Mouse (Mus musculus): Measurements from ENCODE around the gene E2f4. TPM values are rescaled to one million over a fixed set of nuclear protein-coding genes. Genes with fewer than 3 reads are reported as not detected.

Gene E2f4
- total and polyA plus RNA-seq, 3 experiments: 97.9 to 313 (median 98.5) TPM

DNA sequence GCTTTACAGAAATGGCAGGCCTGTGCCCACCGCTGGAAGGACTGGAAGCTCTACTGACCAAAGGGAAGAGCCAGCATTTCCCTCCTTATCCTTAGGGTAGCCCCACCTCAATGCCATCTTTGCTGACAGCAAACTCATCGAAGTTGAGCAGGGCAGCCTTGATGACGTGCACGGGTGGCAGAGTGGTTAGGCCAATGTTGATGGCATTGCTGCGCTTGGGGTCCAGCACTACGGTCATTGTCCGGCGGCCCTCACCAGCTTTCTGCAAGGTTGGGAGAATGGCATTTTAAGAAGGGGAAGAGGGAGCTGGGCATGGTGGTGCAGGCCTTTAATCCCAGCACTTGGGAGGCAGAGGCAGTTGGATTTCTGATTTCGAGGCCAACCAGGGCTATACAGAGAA is 34.5 kb downstream of the E2f4 start:
- no peak for DNase-seq (ENCODE audit: low read depth, low spot score)
- peaks cover 7 to 10% of the 10 kb centered on the region in 2 experiments for H3K36me3 ChIP-seq (ENCODE audit: control insufficient read depth in 1 of 2, insufficient read depth in 2 of 2, low read length in 2 of 2)
- peaks cover 3% of the 10 kb centered on the region in 2 experiments; a peak in 3 of 4 replicates for H3K4me1 ChIP-seq (ENCODE audit: control insufficient read depth in 1 of 2, insufficient read depth in 2 of 2, low read length in 2 of 2)
- H3K9ac ChIP-seq (ENCODE audit: control insufficient read depth, low read depth, low read length, poor library complexity, severe bottlenecking): no peak overlapping the region
- no peaks in the 10 kb centered on the region for H3K9me3 ChIP-seq (replicated peaks; ENCODE audit: insufficient read depth, low read length)
- no peak overlapping the region for H3K27ac ChIP-seq (ENCODE audit: control insufficient read depth, low read depth, low read length)
- H3K4me3 ChIP-seq (ENCODE audit: control insufficient read depth in 1 of 2, insufficient read depth in 1 of 2, low read depth in 2 of 2, low read length in 2 of 2): no peak overlapping the region
- H3K27me3 ChIP-seq (ENCODE audit: control insufficient read depth in 1 of 2, insufficient read depth in 2 of 2, low read length in 2 of 2): no peaks in the 10 kb centered on the region
- H3K79me2 ChIP-seq (ENCODE audit: control insufficient read depth, insufficient read depth, low read length, poor library complexity): peaks cover 6% of the 10 kb centered on the region
- TF ChIP-seq KAT2A (conservative IDR thresholded peaks at IDR 0.05; ENCODE audit: low read depth, low read length): no peak
- TF ChIP-seq UBTF (IDR thresholded peaks at IDR 0.05; ENCODE audit: borderline replicate concordance, insufficient read depth, low read depth, low read length): no peak
- no peak for TF ChIP-seq RAD21 (IDR thresholded peaks at IDR 0.05; ENCODE audit: low read depth, low read length)
- no peak for TF ChIP-seq GABPA (IDR thresholded peaks at IDR 0.05; ENCODE audit: low read depth, low read length)

DNA sequence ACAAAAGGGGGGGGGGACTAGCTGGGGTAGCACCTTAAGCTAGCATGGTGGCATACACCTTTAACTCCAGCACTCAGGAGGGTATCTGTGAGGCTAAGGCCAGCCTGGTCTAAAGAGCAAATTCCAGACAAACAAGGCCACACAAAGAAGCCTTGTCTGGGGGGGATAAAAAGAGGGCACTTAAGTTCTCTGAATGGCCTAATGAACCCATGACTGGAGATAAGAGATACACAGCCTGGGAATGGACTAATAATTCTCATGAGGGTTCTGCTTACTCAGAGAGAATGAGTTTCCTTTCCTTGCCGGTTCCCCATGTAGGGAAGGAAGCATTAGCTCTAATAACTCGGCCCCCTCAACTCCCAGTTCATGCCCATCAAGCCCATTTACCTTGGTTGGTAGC is 35.1 kb downstream of the E2f4 start:
- no peak overlapping the region for H3K27ac ChIP-seq (ENCODE audit: control insufficient read depth, low read depth, low read length)
- no peaks in the 10 kb centered on the region for H3K9me3 ChIP-seq (replicated peaks; ENCODE audit: insufficient read depth, low read length)
- H3K36me3 ChIP-seq (ENCODE audit: control insufficient read depth in 1 of 2, insufficient read depth in 2 of 2, low read length in 2 of 2): peaks cover 1 to 9% of the 10 kb centered on the region in 2 experiments
- DNase-seq (ENCODE audit: low read depth, low spot score): no peak
- H3K9ac ChIP-seq (ENCODE audit: control insufficient read depth, low read depth, low read length, poor library complexity, severe bottlenecking): no peak overlapping the region
- no peaks in the 10 kb centered on the region for H3K27me3 ChIP-seq (ENCODE audit: control insufficient read depth in 1 of 2, insufficient read depth in 2 of 2, low read length in 2 of 2)
- peaks cover under 1% of the 10 kb centered on the region for H3K79me2 ChIP-seq (ENCODE audit: control insufficient read depth, insufficient read depth, low read length, poor library complexity)
- H3K4me3 ChIP-seq (ENCODE audit: control insufficient read depth in 1 of 2, insufficient read depth in 1 of 2, low read depth in 2 of 2, low read length in 2 of 2): no peak overlapping the region
- TF ChIP-seq POLR2A (IDR thresholded peaks at IDR 0.05; ENCODE audit: control insufficient read depth in 1 of 2, insufficient read depth in 1 of 2, low read depth in 1 of 2, low read length in 2 of 2, poor library complexity in 1 of 2): no peak
- no peak for TF ChIP-seq USF1 (IDR thresholded peaks at IDR 0.05; ENCODE audit: low read depth, low read length)
- no peak for TF ChIP-seq ELF1 (IDR thresholded peaks at IDR 0.05; ENCODE audit: low read depth, low read length)
- TF ChIP-seq CTCF (IDR thresholded peaks at IDR 0.05 in 2 of 3, conservative IDR thresholded peaks at IDR 0.05 in 1 of 3; ENCODE audit: control insufficient read depth in 1 of 3, insufficient read depth in 1 of 3, low read depth in 2 of 3, low read length in 3 of 3, poor library complexity in 1 of 3, severe bottlenecking in 1 of 3): no peak
- TF ChIP-seq MYC (IDR thresholded peaks at IDR 0.05; ENCODE audit: low read depth, low read length): no peak
- TF ChIP-seq JUND (IDR thresholded peaks at IDR 0.05; ENCODE audit: low read depth, low read length): no peak
- TF ChIP-seq ZKSCAN1 (IDR thresholded peaks at IDR 0.05; ENCODE audit: low read depth, low read length): no peak
- TF ChIP-seq POLR2AphosphoS5 (IDR thresholded peaks at IDR 0.05; ENCODE audit: borderline replicate concordance, low read depth, low read length): no peak
- TF ChIP-seq HCFC1 (IDR thresholded peaks at IDR 0.05; ENCODE audit: low read depth, low read length): no peak
- no peak for TF ChIP-seq SIN3A (IDR thresholded peaks at IDR 0.05; ENCODE audit: low read length)
- TF ChIP-seq NRF1 (IDR thresholded peaks at IDR 0.05; ENCODE audit: insufficient read depth, low read depth, low read length, poor library complexity, severe bottlenecking): no peak
- no peak for TF ChIP-seq GATA1 (IDR thresholded peaks at IDR 0.05; ENCODE audit: low read depth, low read length)
- H3K4me1 ChIP-seq (ENCODE audit: control insufficient read depth in 1 of 2, insufficient read depth in 2 of 2, low read length in 2 of 2): peaks cover 0 to 2% of the 10 kb centered on the region in 2 experiments; a peak in 2 of 4 replicates
